Mouse (Mus musculus) megakaryocyte, embryonic 14.5 days (primary cell): ENCODE data around the gene Pm20d2.

ENCODE experiments used
- FLI1 ChIP-seq: IDR thresholded peaks from 2 replicates; pipeline ENCODE4 v1.6.1; 2012; ENCODE audit warnings: low read length, inconsistent platforms, mixed read lengths
- GATA1 ChIP-seq: IDR thresholded peaks from 3 replicates; pipeline ENCODE4 v1.6.1; 2012; ENCODE audit warnings: mixed read lengths, low read length, inconsistent platforms, borderline replicate concordance

DNA sequence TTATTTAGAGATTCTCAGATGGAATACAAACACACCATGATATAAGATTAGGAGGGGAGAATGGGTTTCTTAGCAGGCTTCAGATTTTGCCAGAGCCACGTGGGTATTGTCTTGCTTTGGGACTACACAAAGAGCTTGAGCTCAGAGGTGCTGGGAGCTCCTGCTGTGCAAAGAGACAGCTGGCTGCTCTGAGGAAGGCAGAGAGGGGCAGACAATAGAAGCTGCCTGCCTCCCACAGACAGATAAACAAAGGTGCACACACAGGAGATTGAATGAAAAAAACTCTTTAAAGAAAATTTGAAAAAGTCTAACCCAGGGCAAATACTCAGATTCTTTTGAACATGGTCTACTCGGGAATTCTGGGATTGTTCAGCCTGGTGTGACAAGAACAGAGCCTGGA lies 8.6 kb upstream of the Pm20d2 start:
- TF ChIP-seq GATA1 (no peak), FLI1 (no peak)
